Mouse (Mus musculus): ENCODE results near the gene Uck2.

GRCm38 (mm10) chr1:167295679-167296402 is 10.7 kb upstream of the Uck2 start:
- TF ChIP-seq CTCF (IDR thresholded peaks at IDR 0.05; ENCODE audit: extremely low read depth, insufficient read depth, insufficient read length, insufficient replicate concordance) = no peak
- no peak for TF ChIP-seq POLR2A (IDR thresholded peaks at IDR 0.05; ENCODE audit: low read depth, low read length)

Data from spleen, adult 2 months (tissue).